Mouse (Mus musculus) layer of hippocampus, postnatal 14 days (tissue): ENCODE results near the gene Zfp335. TPM values are rescaled to one million over a fixed set of nuclear protein-coding genes. Genes with fewer than 3 reads are reported as not detected.

ENCODE experiments used
- DNase-seq, 2 experiments: peaks; one replicate each; pipeline ENCODE4 v3.0.0; 2021 to 2022; ENCODE audit warnings: low spot score in 2 of 2, mixed read lengths in 1 of 2
- total RNA-seq, 2 experiments: library from RNA; stranded (reverse); gene quantifications; 2 replicates each; pipeline ENCODE4 v1.2.3; 2021

Gene Zfp335
- total RNA-seq, 2 experiments from 2014 or later = 25.0 to 26.4 TPM

GRCm38 (mm10) chr2:164930706-164931581 is 19.4 kb upstream of the Zfp335 start:
- no peak for DNase-seq

- peak; percentile 88 to 93 for DNase-seq
These were observed 12.7 kb upstream of the Zfp335 start for GRCm38 (mm10) chr2:164924100-164924857.

GRCm38 (mm10) chr2:164923291-164923690 is 11.7 kb upstream of the Zfp335 start:
- no peak for DNase-seq

- DNase-seq = no peak
These were observed 10.4 kb upstream of the Zfp335 start for GRCm38 (mm10) chr2:164921984-164922383.

- DNase-seq = no peak
These were observed 6.8 kb upstream of the Zfp335 start for GRCm38 (mm10) chr2:164918325-164918724.

GRCm38 (mm10) chr2:164917371-164917770 is 5.8 kb upstream of the Zfp335 start:
- no peak for DNase-seq

GRCm38 (mm10) chr2:164916820-164917219 is 5.3 kb upstream of the Zfp335 start:
- no peak for DNase-seq

GRCm38 (mm10) chr2:164913428-164913786 is 1.9 kb upstream of the Zfp335 start:
- no peak for DNase-seq

- DNase-seq = no peak
These were observed 1.3 kb upstream of the Zfp335 start for GRCm38 (mm10) chr2:164912749-164913427.

- peak; percentile 58 to 62 for DNase-seq
These were observed 594 bp upstream of the Zfp335 start for GRCm38 (mm10) chr2:164912151-164912550.

GRCm38 (mm10) chr2:164910360-164911061 is 1.0 kb downstream of the Zfp335 start:
- no peak for DNase-seq

- DNase-seq = no peak
These were observed 2.0 kb downstream of the Zfp335 start for GRCm38 (mm10) chr2:164909542-164909941.

GRCm38 (mm10) chr2:164909100-164909499 is 2.5 kb downstream of the Zfp335 start:
- no peak for DNase-seq

- DNase-seq = no peak
These were observed 3.5 kb downstream of the Zfp335 start for GRCm38 (mm10) chr2:164908011-164908410.

GRCm38 (mm10) chr2:164907511-164907910 is 4.0 kb downstream of the Zfp335 start:
- DNase-seq = no peak

GRCm38 (mm10) chr2:164906071-164906470 is 5.5 kb downstream of the Zfp335 start:
- DNase-seq = no peak

GRCm38 (mm10) chr2:164903496-164903895 is 8.1 kb downstream of the Zfp335 start:
- DNase-seq = no peak

GRCm38 (mm10) chr2:164901380-164901779 is 10.2 kb downstream of the Zfp335 start:
- no peak for DNase-seq

- no peak for DNase-seq
These were observed 11.7 kb downstream of the Zfp335 start for GRCm38 (mm10) chr2:164899723-164900459.

GRCm38 (mm10) chr2:164899034-164899433 is 12.5 kb downstream of the Zfp335 start:
- no peak for DNase-seq
